Comparison of ENCODE assay signal across 17 mouse cellular contexts in the genomic region with DNA sequence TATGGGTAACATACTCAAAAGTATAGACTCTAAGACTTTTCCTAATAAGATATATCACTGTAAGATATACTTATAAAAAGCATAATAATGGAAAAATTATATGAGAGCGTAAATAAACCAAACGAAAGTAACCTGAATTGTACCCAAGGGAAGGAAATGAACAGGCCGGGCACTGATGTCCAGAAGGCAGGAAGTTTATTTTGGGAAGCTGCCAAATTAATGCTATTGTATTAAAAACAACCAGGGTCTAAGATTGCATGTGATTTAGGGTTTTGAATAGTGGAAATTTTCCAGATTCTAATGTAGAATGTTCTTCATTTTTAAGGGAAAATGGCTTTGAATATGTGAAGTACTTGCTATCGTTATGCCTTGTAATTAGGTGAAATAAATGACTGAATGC. TPM values are rescaled to one million over a fixed set of nuclear protein-coding genes. Genes with fewer than 3 reads are reported as not detected.
A peak's percentile ranks its signal among the peaks of the same experiment; 100 is the strongest.
DNase-seq lines count a peak whose midpoint lies in the region; ATAC-seq lines count a peak whose summit lies in the region.
"Had no signal": no experiment of that assay in that cellular context is flagged by ENCODE, and none has a peak within 500 bp of the region (broad histone marks: within the 10 kb centered on the region; RNA-seq: fewer than 3 reads in every experiment).

No protein-coding gene starts in this region.

- whole genome bisulfite sequencing in heart, embryonic 11.5 days (ENCODE audit: insufficient replicate concordance), result 78% methylated on average over 4 of the region's 4 CpGs

- ATAC-seq in heart, embryonic 11.5 days (replicated peaks; ENCODE audit: insufficient number of reproducible peaks, low FRiP score, low TSS enrichment), result no peak
- ATAC-seq: intestine, postnatal 0 days had no signal

- no peak overlapping the region for H3K4me3 ChIP-seq in heart, embryonic 11.5 days (ENCODE audit: low read depth, low read length)
- H3K4me3 ChIP-seq: forebrain, embryonic 12.5 days; neural tube, embryonic 15.5 days had no signal

- no peaks in the 10 kb centered on the region for H3K27me3 ChIP-seq in heart, embryonic 11.5 days (ENCODE audit: control insufficient read depth, insufficient read depth, low read length)
- H3K27me3 ChIP-seq: forebrain, embryonic 12.5 days; neural tube, embryonic 15.5 days had no signal

- H3K4me2 ChIP-seq in heart, embryonic 11.5 days, result no peak overlapping the region
- H3K4me2 ChIP-seq: forebrain, embryonic 12.5 days; hindbrain, embryonic 14.5 days; neural tube, embryonic 15.5 days had no signal

- H3K4me1 ChIP-seq in heart, embryonic 11.5 days (ENCODE audit: control insufficient read depth, insufficient read depth, low read length), result no peaks in the 10 kb centered on the region; the same call in 1 of the 2 replicates

- H3K9ac ChIP-seq in heart, embryonic 11.5 days (ENCODE audit: low read depth, low read length), result no peak overlapping the region
- H3K9ac ChIP-seq: forebrain, embryonic 12.5 days; hindbrain, embryonic 14.5 days; neural tube, embryonic 15.5 days had no signal

- no peaks in the 10 kb centered on the region for H3K36me3 ChIP-seq in heart, embryonic 11.5 days (ENCODE audit: control insufficient read depth, insufficient read depth, low read length)
- H3K36me3 ChIP-seq: forebrain, embryonic 12.5 days; neural tube, embryonic 15.5 days had no signal

- peak; percentile 87 for DNase-seq in heart, adult 11 months
- peak; percentile 60 for DNase-seq in kidney, adult 9 months
- DNase-seq in kidney, postnatal 4 days, result no peak
- DNase-seq in 416B (ENCODE audit: low read depth), result peak; percentile 76
- DNase-seq in kidney, postnatal 25 days, result peak; percentile 25 to 44
- no peak for DNase-seq in embryo, embryonic 11 days
- no peak for DNase-seq in ovary, postnatal 14 days (ENCODE audit: low spot score)
- DNase-seq: B cell, adult 2 months; cerebellum, adult 11-12 months; layer of hippocampus, postnatal 36 days; retina, postnatal 1 day; thymus, adult 2 months had no signal

- H3K9me3 ChIP-seq in heart, embryonic 11.5 days (replicated peaks; ENCODE audit: control insufficient read depth, low read length), result no peaks in the 10 kb centered on the region; the same call in 1 of the 2 replicates
- H3K9me3 ChIP-seq: neural tube, embryonic 15.5 days had no signal

- H3K27ac ChIP-seq in heart, embryonic 11.5 days (ENCODE audit: low read depth, low read length), result no peak overlapping the region
- H3K27ac ChIP-seq: forebrain, embryonic 12.5 days; hindbrain, embryonic 14.5 days; neural tube, embryonic 15.5 days had no signal

RNA-seq across cellular contexts. Expression of a gene that starts 4.3 kb away (rescaled TPM):
- polyA plus RNA-seq in heart, embryonic 11.5 days (2014; fragmentation: Nextera tagmentation; extraction: Ambion mirVana), result 56.0 and 60.4 TPM in 2 replicates

Comparison
In these comparisons a context has a peak if more than half of its experiments do, and no peak if none do; other contexts are left out.
1. DNase-seq: peak in heart, adult 11 months (single experiment), kidney, adult 9 months (single experiment), 416B (single experiment) and kidney, postnatal 25 days (2 of 2); none in kidney, postnatal 4 days (0 of 2), embryo, embryonic 11 days (single experiment) and ovary, postnatal 14 days (single experiment).